Mouse (Mus musculus) cerebellum, adult 2 months (tissue): ENCODE measurements around the gene Cdca7.

ENCODE experiments used
- CTCF ChIP-seq: fragments of 200-500 bp; IDR thresholded peaks from 2 replicates; pipeline ENCODE4 v1.5.1; 2011; ENCODE audit warnings: low read depth, mild to moderate bottlenecking, control low read depth, low read length, moderate library complexity, borderline replicate concordance; ENCODE audit not compliant: insufficient read depth
- POLR2A ChIP-seq: fragments of 200-500 bp; IDR thresholded peaks from 2 replicates; pipeline ENCODE4 v1.6.1; 2011; ENCODE audit warnings: low read length, control low read depth, borderline replicate concordance; ENCODE audit not compliant: insufficient read depth

GRCm38 (mm10) chr2:72507855-72508635 lies 32.1 kb downstream of the Cdca7 start:
- TF ChIP-seq CTCF (no peak), POLR2A (no peak)
